Mouse (Mus musculus) leukemia stem cell, adult 10-12 weeks (primary cell): Measurements from ENCODE around the gene Sorcs2. TPM values are rescaled to one million over a fixed set of nuclear protein-coding genes. Genes with fewer than 3 reads are reported as not detected.

Experiments
- polyA plus RNA-seq: library from polyadenylated mRNA; stranded (reverse); fragments of >175 nt; gene quantifications from 2 replicates; pipeline ENCODE4 v1.2.3, GENCODE M21; 2012; ENCODE audit warnings: low replicate concordance

The Sorcs2 gene
- polyA plus RNA-seq: 0.14 and 0.33 TPM in 2 replicates

GRCm38 (mm10) chr5:36397837-36398282 is at the start of gene Sorcs2:
Gene Sorcs2 (minus strand): TSS chr5:36398139.

GRCm38 (mm10) chr5:36203916-36204315 is 194.0 kb downstream of the Sorcs2 start, which contains the start of gene Psapl1:
Gene Psapl1 (plus strand): TSS chr5:36204021.

Other genes with a start within 250 kb of the Sorcs2 start
- not detected in 2 replicates for gene Psapl1, start 194.1 kb downstream of the Sorcs2 start, polyA plus RNA-seq
- gene Grpel1, start 66.9 kb upstream of the Sorcs2 start, polyA plus RNA-seq: 2.7 and 6.6 TPM in 2 replicates
- gene Tada2b, start 86.1 kb upstream of the Sorcs2 start, polyA plus RNA-seq: 33.3 and 37.1 TPM in 2 replicates
- gene Ccdc96, start 86.4 kb upstream of the Sorcs2 start, polyA plus RNA-seq: 0.17 and 0.26 TPM in 2 replicates
- gene Tbc1d14, start 195.1 kb upstream of the Sorcs2 start, polyA plus RNA-seq: 17.9 and 19.7 TPM in 2 replicates